Mouse (Mus musculus) intestine, embryonic 14.5 days (tissue): Measurements from ENCODE around the gene Fcrl6. TPM values are rescaled to one million over a fixed set of nuclear protein-coding genes. Genes with fewer than 3 reads are reported as not detected.

Source experiments
- ATAC-seq: fragments of 200-750 bp; cut with Nextera tagmentation; replicated peaks from 2 replicates; pipeline ENCODE4 v1.8.0; 2017; ENCODE audit warnings: low read depth, moderate number of reproducible peaks, moderate TSS enrichment, moderate library complexity; ENCODE audit not compliant: low FRiP score, low TSS enrichment
- DNase-seq: peaks from one replicate; pipeline ENCODE4 v3.0.0-alpha.2; 2018; ENCODE audit warnings: low spot score
- H3K27ac ChIP-seq: fragments of 300-500 bp; sonication (generic); 2 replicates; pipeline ENCODE4 v1.5.1; 2014; ENCODE audit warnings: low read depth, mild to moderate bottlenecking, control low read depth
- H3K27me3 ChIP-seq: fragments of 300-500 bp; sonication (generic); replicated peaks from 2 replicates; pipeline ENCODE4 v1.6.1; 2014; ENCODE audit warnings: low read length, control low read depth; ENCODE audit not compliant: control insufficient read depth, insufficient read depth
- H3K36me3 ChIP-seq: fragments of 300-500 bp; sonication (generic); 2 replicates; pipeline ENCODE4 v1.6.1; 2014; ENCODE audit warnings: low read length, control low read depth; ENCODE audit not compliant: control insufficient read depth, insufficient read depth
- H3K4me1 ChIP-seq: fragments of 300-500 bp; sonication (generic); replicated peaks from 2 replicates; pipeline ENCODE4 v1.6.1; 2014; ENCODE audit warnings: low read length, control low read depth, mixed read lengths; ENCODE audit not compliant: control insufficient read depth, insufficient read depth
- H3K4me2 ChIP-seq: fragments of 300-500 bp; sonication (generic); 2 replicates; pipeline ENCODE4 v1.6.1; 2014; ENCODE audit warnings: low read length
- H3K4me3 ChIP-seq: fragments of 300-500 bp; sonication (generic); 2 replicates; pipeline ENCODE4 v1.5.1; 2014; ENCODE audit warnings: low read depth, low read length, control low read depth, mixed read lengths
- H3K9ac ChIP-seq: fragments of 300-500 bp; sonication (generic); 2 replicates; pipeline ENCODE4 v1.6.1; 2014; ENCODE audit warnings: mild to moderate bottlenecking, low read length
- H3K9me3 ChIP-seq: fragments of 300-500 bp; sonication (generic); 2 replicates; pipeline ENCODE4 v1.6.1; 2016; ENCODE audit warnings: low read length, control low read depth; ENCODE audit not compliant: control insufficient read depth
- WGBS: fragments of 180-500 bp; shearing (Covaris S2); extraction: QIAGEN DNeasy Blood & Tissue Kit; methylation state at CpG from one replicate; pipeline ENCODE4 v1.1.7; 2014; 5-methylcytosine and 5-hydroxymethylcytosine counted together
- polyA plus RNA-seq: library from polyadenylated mRNA; unstranded; fragments of >200 nt; fragmentation: Nextera tagmentation; extraction: Ambion mirVana; gene quantifications from 2 replicates; pipeline ENCODE4 v1.2.1, GENCODE M21; 2014

Fcrl6 gene
- polyA plus RNA-seq, 1 experiment from 2014 or later = not detected

DNA sequence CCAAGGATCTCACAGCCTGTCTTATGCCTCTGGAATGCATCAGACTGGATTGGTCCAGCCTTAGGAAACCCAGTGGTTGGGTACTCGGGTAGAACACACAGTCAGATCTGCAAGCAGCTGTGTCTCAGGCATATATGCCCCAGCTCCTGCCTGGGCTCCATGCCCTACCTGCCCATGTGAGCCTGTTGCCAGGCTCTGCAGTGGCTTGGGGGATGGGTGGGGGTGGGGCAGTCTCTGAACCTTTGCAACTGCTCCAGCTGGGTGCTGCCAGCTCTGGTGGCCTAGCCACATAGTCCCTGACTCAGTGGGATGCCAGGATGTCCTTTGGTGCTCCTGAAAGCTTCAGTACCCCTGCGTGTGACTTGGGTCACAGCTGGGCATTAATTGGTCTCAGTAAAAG, 53.0 kb downstream of the Fcrl6 start:
- Histone ChIP-seq H3K9me3 (no peaks in the 10 kb centered on the region), H3K27me3 (no peaks in the 10 kb centered on the region), H3K9ac (no peak overlapping the region), H3K4me1 (peaks cover 11% of the 10 kb centered on the region), H3K4me3 (0 out of 2 replicates have a peak overlapping the region, but pooled peaks have one; percentile 43), H3K36me3 (no peaks in the 10 kb centered on the region), H3K27ac (no peak overlapping the region), H3K4me2 (peak overlapping the region; percentile 49)
- ATAC-seq = no peak
- DNase-seq = no peak
- 23% methylated on average over 2 of the region's 2 CpGs for WGBS

DNA sequence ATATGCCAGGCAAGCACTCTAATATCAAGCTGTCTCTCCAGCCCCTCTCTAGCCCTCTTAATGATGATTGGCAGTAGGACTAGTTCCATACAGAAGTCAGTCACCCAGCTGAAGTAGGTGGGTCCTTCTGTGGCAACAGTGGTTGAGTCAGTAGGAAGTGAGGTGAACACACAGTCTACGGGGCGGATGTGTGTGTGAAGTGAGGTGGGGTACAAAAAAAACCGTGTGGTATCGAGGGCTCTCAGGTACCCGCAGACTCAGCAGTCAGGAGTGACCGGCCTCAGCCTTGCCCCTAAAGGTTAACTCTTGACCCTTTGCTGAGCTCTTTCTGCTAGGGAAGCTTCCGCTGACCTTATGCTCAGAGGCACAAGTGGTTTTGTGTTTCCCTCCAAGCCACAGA, 53.9 kb downstream of the Fcrl6 start:
- no peak for DNase-seq
- H3K4me2 ChIP-seq = no peak overlapping the region
- no peak for ATAC-seq
- H3K9ac ChIP-seq = no peak overlapping the region
- H3K36me3 ChIP-seq = no peaks in the 10 kb centered on the region
- no peak overlapping the region for H3K27ac ChIP-seq
- H3K4me3 ChIP-seq = no peak overlapping the region
- no peaks in the 10 kb centered on the region for H3K27me3 ChIP-seq
- H3K9me3 ChIP-seq = no peaks in the 10 kb centered on the region
- 58% methylated on average over 7 of the region's 7 CpGs for WGBS
- H3K4me1 ChIP-seq = peaks cover 11% of the 10 kb centered on the region

Other genes starting within 250 kb of the Fcrl6 start
- gene Pigm, start 226.0 kb downstream of the Fcrl6 start, polyA plus RNA-seq = 8.7 TPM in 2 replicates
- 1.8 and 2.0 TPM in 2 replicates for gene Slamf9, start 127.2 kb downstream of the Fcrl6 start, polyA plus RNA-seq
- 40.9 and 44.3 TPM in 2 replicates for gene Igsf9, start 120.8 kb downstream of the Fcrl6 start, polyA plus RNA-seq
- gene Tagln2, start 102.5 kb downstream of the Fcrl6 start, polyA plus RNA-seq = 241 TPM in 2 replicates
- gene Cfap45, start 81.8 kb downstream of the Fcrl6 start, polyA plus RNA-seq = 1.1 and 1.9 TPM in 2 replicates
- 0.27 and 0.35 TPM in 2 replicates for gene Vsig8, start 46.6 kb downstream of the Fcrl6 start, polyA plus RNA-seq
- gene Slamf8, start 12.0 kb downstream of the Fcrl6 start, polyA plus RNA-seq = 0.24 and 0.28 TPM in 2 replicates
- 9.7 and 11.8 TPM in 2 replicates for gene Dusp23, start 30.4 kb upstream of the Fcrl6 start, polyA plus RNA-seq
- gene Crp, start 95.5 kb upstream of the Fcrl6 start, polyA plus RNA-seq = 1.9 and 2.5 TPM in 2 replicates